Mouse (Mus musculus) G1E-ER4 (cell line): ENCODE data around the gene Cbfa2t2. TPM values are rescaled to one million over a fixed set of nuclear protein-coding genes. Genes with fewer than 3 reads are reported as not detected.

ENCODE experiments used
- GATA1 ChIP-seq: IDR thresholded peaks from one replicate; pipeline ENCODE4 v1.8.0; 2012; ENCODE audit warnings: low read length, inconsistent platforms
- polyA plus RNA-seq: library from polyadenylated mRNA; stranded (reverse); fragments of >175 nt; gene quantifications from 2 replicates; pipeline ENCODE4 v1.2.3, GENCODE M21; 2012

The Cbfa2t2 gene
- polyA plus RNA-seq, 1 experiment = 8.8 TPM

- TF ChIP-seq GATA1 = no peak
These were observed 107.5 kb downstream of the Cbfa2t2 start for GRCm38 (mm10) chr2:154543567-154544347.

GRCm38 (mm10) chr2:154546711-154547110 is 110.4 kb downstream of the Cbfa2t2 start, which contains the start of gene 1700003F12Rik:
1700003F12Rik (plus strand) TSS chr2:154547085.
- TF ChIP-seq GATA1 = no peak

GRCm38 (mm10) chr2:154548688-154549087 is 112.4 kb downstream of the Cbfa2t2 start:
- TF ChIP-seq GATA1 = no peak

GRCm38 (mm10) chr2:154549127-154549885 is 113.0 kb downstream of the Cbfa2t2 start:
- TF ChIP-seq GATA1 = no peak

- TF ChIP-seq GATA1 = no peak
These were observed 113.6 kb downstream of the Cbfa2t2 start for GRCm38 (mm10) chr2:154549886-154550189.

GRCm38 (mm10) chr2:154550937-154551336 is 114.7 kb downstream of the Cbfa2t2 start:
- no peak for TF ChIP-seq GATA1

- no peak for TF ChIP-seq GATA1
These were observed 115.2 kb downstream of the Cbfa2t2 start, which contains the start of gene Actl10 for GRCm38 (mm10) chr2:154551476-154551875. Actl10 (plus strand) TSS chr2:154551776.

GRCm38 (mm10) chr2:154551927-154552326 is 115.6 kb downstream of the Cbfa2t2 start:
- TF ChIP-seq GATA1 = no peak

- TF ChIP-seq GATA1 = no peak
These were observed 116.2 kb downstream of the Cbfa2t2 start for GRCm38 (mm10) chr2:154552424-154552907.

GRCm38 (mm10) chr2:154555235-154555634 is 119.0 kb downstream of the Cbfa2t2 start:
- TF ChIP-seq GATA1 = no peak

GRCm38 (mm10) chr2:154557184-154557832 is 121.0 kb downstream of the Cbfa2t2 start:
- TF ChIP-seq GATA1 = no peak

- TF ChIP-seq GATA1 = no peak
These were observed 122.2 kb downstream of the Cbfa2t2 start, which contains the start of gene Necab3 for GRCm38 (mm10) chr2:154558264-154559039. Necab3 (minus strand) TSS chr2:154558890.

- TF ChIP-seq GATA1 = no peak
These were observed 127.4 kb downstream of the Cbfa2t2 start for GRCm38 (mm10) chr2:154563612-154564170.

GRCm38 (mm10) chr2:154565562-154565961 is 129.3 kb downstream of the Cbfa2t2 start:
- no peak for TF ChIP-seq GATA1

- TF ChIP-seq GATA1 = no peak
These were observed 130.4 kb downstream of the Cbfa2t2 start for GRCm38 (mm10) chr2:154566641-154567040.
